Mouse (Mus musculus) leukemia stem cell, adult 10-12 weeks (primary cell): ENCODE measurements around the gene Gm20828. TPM values are rescaled to one million over a fixed set of nuclear protein-coding genes. Genes with fewer than 3 reads are reported as not detected.

ENCODE experiments used
- polyA plus RNA-seq: library from polyadenylated mRNA; stranded (reverse); fragments of >175 nt; gene quantifications from 2 replicates; pipeline ENCODE4 v1.2.3, GENCODE M21; 2012; ENCODE audit warnings: low replicate concordance

Gm20828 gene
- not detected in 2 replicates for polyA plus RNA-seq

GRCm38 (mm10) chrY:11199274-11199673, at the start of gene Gm20828:
Gene Gm20828, minus strand, starts transcription at chrY:11199374.

